Mouse (Mus musculus) midbrain, embryonic 16.5 days (tissue): ENCODE results near the gene Dock4. TPM values are rescaled to one million over a fixed set of nuclear protein-coding genes. Genes with fewer than 3 reads are reported as not detected.

Experiments
- ATAC-seq: fragments of 200-750 bp; cut with Nextera tagmentation; 2 replicates; pipeline ENCODE4 v1.8.0; 2017; ENCODE audit warnings: moderate TSS enrichment
- H3K27ac ChIP-seq: fragments of 300-500 bp; sonication (generic); 2 replicates; pipeline ENCODE4 v1.5.1; 2014; ENCODE audit warnings: mild to moderate bottlenecking, low read length, mixed read lengths
- H3K27me3 ChIP-seq: fragments of 300-500 bp; sonication (generic); 2 replicates; pipeline ENCODE4 v1.6.1; 2014; ENCODE audit warnings: low read depth, low read length, mixed read lengths; ENCODE audit not compliant: control insufficient read depth, insufficient read depth
- H3K36me3 ChIP-seq: fragments of 300-500 bp; sonication (generic); 2 replicates; pipeline ENCODE4 v1.6.1; 2014; ENCODE audit warnings: mild to moderate bottlenecking, low read length, moderate library complexity, mixed read lengths; ENCODE audit not compliant: control insufficient read depth, insufficient read depth
- H3K4me1 ChIP-seq: fragments of 300-500 bp; sonication (generic); 2 replicates; pipeline ENCODE4 v1.6.1; 2014; ENCODE audit warnings: mild to moderate bottlenecking, low read length, mixed read lengths; ENCODE audit not compliant: control insufficient read depth, insufficient read depth
- H3K4me2 ChIP-seq: fragments of 300-500 bp; sonication (generic); 2 replicates; pipeline ENCODE4 v1.6.1; 2014; ENCODE audit warnings: mild to moderate bottlenecking, low read length, mixed read lengths
- H3K4me3 ChIP-seq: fragments of 300-500 bp; sonication (generic); 2 replicates; pipeline ENCODE4 v1.5.1; 2014; ENCODE audit warnings: low read depth, mild to moderate bottlenecking, low read length, moderate library complexity, mixed read lengths
- H3K9ac ChIP-seq: fragments of 300-500 bp; sonication (generic); 2 replicates; pipeline ENCODE4 v1.6.1; 2014; ENCODE audit warnings: low read depth, low read length, mixed read lengths
- H3K9me3 ChIP-seq: fragments of 300-500 bp; sonication (generic); replicated peaks from 2 replicates; pipeline ENCODE4 v1.6.1; 2014; ENCODE audit warnings: mild to moderate bottlenecking, low read length, mixed read lengths; ENCODE audit not compliant: control insufficient read depth, poor library complexity, severe bottlenecking
- WGBS: fragments of 180-500 bp; shearing (Covaris S2); extraction: QIAGEN DNeasy Blood & Tissue Kit; methylation state at CpG from one replicate; pipeline ENCODE4 v1.1.7; 2014; 5-methylcytosine and 5-hydroxymethylcytosine counted together
- polyA plus RNA-seq: library from polyadenylated mRNA; unstranded; fragments of >200 nt; fragmentation: Nextera tagmentation; extraction: Ambion mirVana; gene quantifications from 2 replicates; pipeline ENCODE4 v1.2.1, GENCODE M21; 2015

Gene Dock4
- polyA plus RNA-seq, 1 experiment from 2014 or later: 34.8 TPM

- 65% methylated on average over 2 of the region's 2 CpGs for WGBS
- Histone ChIP-seq H3K9me3 (no peaks in the 10 kb centered on the region), H3K9ac (no peak overlapping the region), H3K36me3 (no peaks in the 10 kb centered on the region; the same call in 1 of the 2 replicates), H3K4me1 (no peaks in the 10 kb centered on the region), H3K27me3 (no peaks in the 10 kb centered on the region), H3K4me2 (no peak overlapping the region), H3K4me3 (no peak overlapping the region), H3K27ac (no peak overlapping the region; the same call in 1 of the 2 replicates)
- ATAC-seq: no peak
These were observed 248.4 kb downstream of the Dock4 start for GRCm38 (mm10) chr12:40694082-40694721.

- WGBS: 87% methylated on average over 4 of the region's 4 CpGs
- Histone ChIP-seq H3K9me3 (no peaks in the 10 kb centered on the region), H3K9ac (no peak overlapping the region), H3K36me3 (peaks cover 3% of the 10 kb centered on the region; the same call in 1 of the 2 replicates), H3K4me1 (no peaks in the 10 kb centered on the region), H3K4me3 (no peak overlapping the region), H3K27ac (no peak overlapping the region), H3K27me3 (no peaks in the 10 kb centered on the region), H3K4me2 (no peak overlapping the region)
- no peak for ATAC-seq
These were observed 252.6 kb downstream of the Dock4 start for GRCm38 (mm10) chr12:40698330-40698729.

DNA sequence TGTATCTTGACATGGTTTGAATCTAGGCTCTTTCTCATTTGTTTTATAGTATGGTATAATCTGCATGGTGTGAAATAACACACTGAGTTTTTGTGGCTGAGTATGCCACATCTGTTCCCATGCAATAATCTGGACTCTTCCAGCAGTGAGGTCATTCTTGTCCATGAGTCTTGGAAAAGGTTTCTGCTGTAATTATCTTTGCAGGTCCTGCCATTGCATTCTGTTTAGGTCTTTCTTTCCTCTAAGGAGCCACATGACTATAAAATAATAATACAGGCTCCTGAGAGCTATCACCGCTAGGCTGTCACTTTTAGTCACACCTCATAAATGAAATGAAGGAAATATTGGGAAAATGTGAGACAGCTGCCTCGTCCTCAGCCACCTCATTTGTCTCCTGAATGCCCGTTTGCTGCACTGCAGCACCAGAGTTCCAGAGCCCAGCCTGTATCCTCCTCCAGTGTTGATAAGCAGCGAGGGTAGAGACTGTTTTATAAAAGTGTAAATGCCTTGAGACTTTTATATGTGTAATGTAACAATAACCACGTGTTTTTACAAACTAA is 256.6 kb downstream of the Dock4 start:
- Histone ChIP-seq H3K4me3 (no peak overlapping the region), H3K27ac (no peak overlapping the region), H3K4me1 (no peaks in the 10 kb centered on the region), H3K9ac (no peak overlapping the region), H3K4me2 (no peak overlapping the region), H3K9me3 (no peaks in the 10 kb centered on the region), H3K27me3 (no peaks in the 10 kb centered on the region), H3K36me3 (peaks cover 5% of the 10 kb centered on the region)
- no peak for ATAC-seq
- WGBS: 79% methylated on average over 5 of the region's 5 CpGs

- Histone ChIP-seq H3K36me3 (peaks cover 5% of the 10 kb centered on the region; the same call in 1 of the 2 replicates), H3K9ac (no peak overlapping the region), H3K4me1 (no peaks in the 10 kb centered on the region), H3K4me2 (no peak overlapping the region), H3K4me3 (no peak overlapping the region), H3K27me3 (no peaks in the 10 kb centered on the region), H3K27ac (no peak overlapping the region), H3K9me3 (no peaks in the 10 kb centered on the region)
- WGBS: 37% methylated on average over 5 of the region's 5 CpGs
- ATAC-seq: no peak
These were observed 258.5 kb downstream of the Dock4 start for GRCm38 (mm10) chr12:40704296-40704695.

- H3K9me3 ChIP-seq: no peaks in the 10 kb centered on the region
- H3K27ac ChIP-seq: no peak overlapping the region
- H3K9ac ChIP-seq: no peak overlapping the region
- no peak overlapping the region for H3K4me2 ChIP-seq
- H3K27me3 ChIP-seq: no peaks in the 10 kb centered on the region
- no peak overlapping the region for H3K4me3 ChIP-seq
- H3K4me1 ChIP-seq: no peaks in the 10 kb centered on the region
- WGBS: 98% methylated on average over 1 of the region's 1 CpGs
- H3K36me3 ChIP-seq: peaks cover 5% of the 10 kb centered on the region; the same call in 1 of the 2 replicates
- no peak for ATAC-seq
These were observed 261.4 kb downstream of the Dock4 start for GRCm38 (mm10) chr12:40707108-40707507.

DNA sequence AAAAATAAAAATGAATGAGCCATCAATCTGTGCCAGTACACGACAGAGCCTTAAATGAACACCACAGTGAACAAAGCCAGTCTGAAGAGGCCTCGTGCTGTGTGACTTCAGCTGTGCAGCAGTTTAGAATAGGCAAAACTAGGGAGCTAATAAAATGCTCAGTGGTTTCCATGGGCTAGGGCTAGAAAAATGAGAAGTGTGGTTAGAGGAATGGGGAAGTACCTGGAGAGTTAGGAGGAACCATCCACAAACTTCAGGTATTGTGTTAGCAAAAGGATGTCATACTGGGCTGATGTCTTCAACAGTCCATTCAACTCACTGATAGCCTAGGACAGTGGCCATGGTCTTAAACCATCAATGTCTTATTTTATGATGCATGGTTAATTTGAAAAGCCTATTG is 263.3 kb downstream of the Dock4 start:
- no peak for ATAC-seq
- 66% methylated on average over 2 of the region's 2 CpGs for WGBS
- no peaks in the 10 kb centered on the region for H3K4me1 ChIP-seq
- no peaks in the 10 kb centered on the region for H3K9me3 ChIP-seq
- no peak overlapping the region for H3K4me2 ChIP-seq
- no peak overlapping the region for H3K9ac ChIP-seq
- H3K27ac ChIP-seq: no peak overlapping the region
- no peaks in the 10 kb centered on the region for H3K27me3 ChIP-seq
- no peak overlapping the region for H3K4me3 ChIP-seq
- 0 out of 2 replicates have a peak, but pooled peaks cover 4% of the 10 kb centered on the region for H3K36me3 ChIP-seq

DNA sequence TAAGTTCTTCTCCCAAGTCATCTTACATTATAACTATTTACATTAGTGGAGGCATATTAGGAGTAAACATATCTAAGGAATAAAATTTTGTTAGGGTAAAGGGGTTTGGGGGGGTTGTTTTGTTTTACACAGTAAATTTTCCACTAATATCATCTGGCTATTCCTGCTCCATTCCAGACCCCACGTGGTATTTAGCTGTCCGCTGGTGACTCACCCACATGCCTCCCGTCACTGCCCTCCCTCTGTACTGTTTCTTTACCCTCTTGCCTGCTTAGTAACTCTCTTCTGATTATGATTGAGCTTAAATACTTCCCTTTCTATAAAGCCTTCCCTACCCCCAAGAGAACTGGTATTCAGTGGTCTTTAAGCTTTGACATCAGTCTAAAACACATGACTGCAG is 266.5 kb downstream of the Dock4 start:
- WGBS: 83% methylated on average over 3 of the region's 3 CpGs
- Histone ChIP-seq H3K4me1 (no peaks in the 10 kb centered on the region), H3K36me3 (0 out of 2 replicates have a peak, but pooled peaks cover 4% of the 10 kb centered on the region), H3K27ac (no peak overlapping the region), H3K9ac (no peak overlapping the region), H3K4me3 (no peak overlapping the region), H3K9me3 (no peaks in the 10 kb centered on the region), H3K4me2 (no peak overlapping the region), H3K27me3 (no peaks in the 10 kb centered on the region)
- no peak for ATAC-seq

- Histone ChIP-seq H3K4me3 (no peak overlapping the region), H3K27me3 (no peaks in the 10 kb centered on the region), H3K4me2 (no peak overlapping the region), H3K27ac (0 out of 2 replicates have a peak overlapping the region, but pooled peaks have one; percentile 8), H3K9me3 (no peaks in the 10 kb centered on the region), H3K9ac (no peak overlapping the region), H3K36me3 (0 out of 2 replicates have a peak, but pooled peaks cover 4% of the 10 kb centered on the region), H3K4me1 (no peaks in the 10 kb centered on the region)
- no peak for ATAC-seq
- 35% methylated on average over 5 of the region's 5 CpGs for WGBS
These were observed 268.5 kb downstream of the Dock4 start for GRCm38 (mm10) chr12:40714288-40714687.

DNA sequence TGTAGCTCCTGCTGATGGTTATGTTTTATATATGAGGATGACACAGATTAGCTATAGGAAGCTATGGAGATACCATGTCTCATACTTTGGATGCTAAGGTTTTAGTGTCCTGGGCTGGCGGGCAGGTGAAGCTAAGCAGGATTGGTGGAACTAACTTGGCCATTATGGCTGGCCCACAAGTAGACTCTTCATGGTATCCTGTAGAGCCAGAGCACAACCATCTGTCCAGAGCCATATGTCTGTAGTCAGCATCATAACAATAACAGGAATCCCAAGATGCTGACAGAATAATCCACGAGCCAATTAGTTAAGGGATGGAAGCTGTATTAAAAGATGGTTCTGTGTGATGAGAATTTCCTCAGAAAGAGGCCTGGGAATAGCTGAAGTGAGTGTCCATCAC is 269.4 kb downstream of the Dock4 start:
- H3K9me3 ChIP-seq: no peaks in the 10 kb centered on the region
- H3K9ac ChIP-seq: no peak overlapping the region
- no peak overlapping the region for H3K4me2 ChIP-seq
- no peaks in the 10 kb centered on the region for H3K27me3 ChIP-seq
- H3K4me3 ChIP-seq: no peak overlapping the region
- no peak for ATAC-seq
- H3K36me3 ChIP-seq: 0 out of 2 replicates have a peak, but pooled peaks cover 4% of the 10 kb centered on the region
- H3K4me1 ChIP-seq: no peaks in the 10 kb centered on the region
- H3K27ac ChIP-seq: no peak overlapping the region
- WGBS: 87% methylated on average over 2 of the region's 2 CpGs
